Mouse (Mus musculus): ENCODE data around the gene Rnf149.
"Not testable (repeated sequence)": the region's sequence is repeated elsewhere in the genome, so short reads cannot be mapped to it uniquely, and the experiment has no call there.

The Rnf149 gene

GRCm38 (mm10) chr1:39577253-39577705 is at the start of gene Rnf149:
Rnf149 (minus strand) TSS chr1:39577405.
- DNase-seq (ENCODE audit: extremely low read depth, low read depth, low spot score) = peak; percentile 63

GRCm38 (mm10) chr1:39625491-39625890 is 48.3 kb upstream of the Rnf149 start:
- DNase-seq (ENCODE audit: extremely low read depth, low read depth, low spot score) = peak; percentile 83

- no peak for DNase-seq (ENCODE audit: extremely low read depth, low read depth, low spot score)
Measured at GRCm38 (mm10) chr1:39623729-39624128, 46.5 kb upstream of the Rnf149 start.

GRCm38 (mm10) chr1:39623106-39623505 is 45.9 kb upstream of the Rnf149 start:
- DNase-seq (ENCODE audit: extremely low read depth, low read depth, low spot score) = no peak

- DNase-seq (ENCODE audit: extremely low read depth, low read depth, low spot score) = no peak
Measured at GRCm38 (mm10) chr1:39618524-39618923, 41.3 kb upstream of the Rnf149 start.

- DNase-seq (ENCODE audit: extremely low read depth, low read depth, low spot score) = no peak
Measured at GRCm38 (mm10) chr1:39615526-39615925, 38.3 kb upstream of the Rnf149 start.

- no peak for DNase-seq (ENCODE audit: extremely low read depth, low read depth, low spot score)
Measured at GRCm38 (mm10) chr1:39614462-39615279, 37.5 kb upstream of the Rnf149 start.

GRCm38 (mm10) chr1:39613061-39613460 is 35.9 kb upstream of the Rnf149 start:
- no peak for DNase-seq (ENCODE audit: extremely low read depth, low read depth, low spot score)

GRCm38 (mm10) chr1:39612491-39612890 is 35.3 kb upstream of the Rnf149 start:
- no peak for DNase-seq (ENCODE audit: extremely low read depth, low read depth, low spot score)

- no peak for DNase-seq (ENCODE audit: extremely low read depth, low read depth, low spot score)
Measured at GRCm38 (mm10) chr1:39608534-39608933, 31.3 kb upstream of the Rnf149 start.

GRCm38 (mm10) chr1:39602477-39602876 is 25.3 kb upstream of the Rnf149 start:
- DNase-seq (ENCODE audit: extremely low read depth, low read depth, low spot score) = no peak

- no peak for DNase-seq (ENCODE audit: extremely low read depth, low read depth, low spot score)
Measured at GRCm38 (mm10) chr1:39598726-39599125, 21.5 kb upstream of the Rnf149 start.

- not testable (repeated sequence) for DNase-seq (ENCODE audit: extremely low read depth, low read depth, low spot score)
Measured at GRCm38 (mm10) chr1:39597135-39597534, 19.9 kb upstream of the Rnf149 start.

- no peak for DNase-seq (ENCODE audit: extremely low read depth, low read depth, low spot score)
Measured at GRCm38 (mm10) chr1:39593836-39594235, 16.6 kb upstream of the Rnf149 start.

- DNase-seq (ENCODE audit: extremely low read depth, low read depth, low spot score) = no peak
Measured at GRCm38 (mm10) chr1:39592090-39592489, 14.9 kb upstream of the Rnf149 start.

- DNase-seq (ENCODE audit: extremely low read depth, low read depth, low spot score) = not testable (repeated sequence)
Measured at GRCm38 (mm10) chr1:39591557-39591956, 14.4 kb upstream of the Rnf149 start.

GRCm38 (mm10) chr1:39590193-39590592 is 13.0 kb upstream of the Rnf149 start:
- no peak for DNase-seq (ENCODE audit: extremely low read depth, low read depth, low spot score)

- DNase-seq (ENCODE audit: extremely low read depth, low read depth, low spot score) = no peak
Measured at GRCm38 (mm10) chr1:39585416-39585815, 8.2 kb upstream of the Rnf149 start.

- DNase-seq (ENCODE audit: extremely low read depth, low read depth, low spot score) = no peak
Measured at GRCm38 (mm10) chr1:39583173-39583572, 6.0 kb upstream of the Rnf149 start.

GRCm38 (mm10) chr1:39581215-39581614 is 4.0 kb upstream of the Rnf149 start:
- DNase-seq (ENCODE audit: extremely low read depth, low read depth, low spot score) = no peak

GRCm38 (mm10) chr1:39579139-39579538 is 1.9 kb upstream of the Rnf149 start:
- no peak for DNase-seq (ENCODE audit: extremely low read depth, low read depth, low spot score)

GRCm38 (mm10) chr1:39578446-39578845 is 1.2 kb upstream of the Rnf149 start:
- DNase-seq (ENCODE audit: extremely low read depth, low read depth, low spot score) = peak; percentile 34

All from fat pad, adult 2 months (tissue).